In genomic region chr1:51323506-51323905, GRCm38 (mm10) we compare ENCODE assay signal across 24 mouse cellular contexts. TPM values are rescaled to one million over a fixed set of nuclear protein-coding genes. Genes with fewer than 3 reads are reported as not detected.
DNase-seq lines count a peak whose midpoint lies in the region; TF ChIP-seq lines count a peak whose summit lies in the region.
"Had no signal": no experiment of that assay in that cellular context is flagged by ENCODE, and none has a peak within 500 bp of the region (broad histone marks: within the 10 kb centered on the region; RNA-seq: fewer than 3 reads in every experiment).

No protein-coding gene starts in this region.

- TF ChIP-seq CTCF in layer of hippocampus, adult 2 months (conservative IDR thresholded peaks at IDR 0.05): no peak

- DNase-seq in layer of hippocampus, adult 2 months (ENCODE audit: low spot score in 2 of 2): peak in 1 of 2 experiments; percentile 15
- no peak for DNase-seq in layer of hippocampus, postnatal 36 days
- peak; percentile 24 for DNase-seq in right cerebral cortex, adult 18-20 months
- DNase-seq in right cerebral cortex, postnatal 4 days: no peak
- DNase-seq in brain, adult 2 months (ENCODE audit: low read depth, low spot score): peak; percentile 59
- peak; percentile 26 for DNase-seq in telencephalon, adult 2 months (ENCODE audit: low read depth, low spot score)
- DNase-seq: adrenal gland, adult 8-10 months; adrenal gland, postnatal 25 days; cerebellum, adult 18-20 months; cerebellum, adult 9-11 months; cerebellum, postnatal 25 days; forebrain, postnatal 0 days; gastrocnemius, adult 2 months; gastrocnemius, postnatal 14 days; heart, adult 18-20 months; heart, postnatal 10 days; heart, postnatal 4 days had no signal

- H3K4me3 ChIP-seq in layer of hippocampus, adult 2 months: no peak overlapping the region
- H3K4me3 ChIP-seq: embryonic facial prominence, embryonic 12.5 days; embryonic facial prominence, embryonic 15.5 days; gastrocnemius, adult 2 months; heart, embryonic 12.5 days; heart, embryonic 15.5 days had no signal

- H3K27ac ChIP-seq in layer of hippocampus, adult 2 months: peak overlapping the region; percentile 61
- H3K27ac ChIP-seq: embryonic facial prominence, embryonic 12.5 days; embryonic facial prominence, embryonic 15.5 days; gastrocnemius, adult 2 months; heart, embryonic 15.5 days; hindbrain, embryonic 14.5 days; hindbrain, postnatal 0 days had no signal

RNA-seq across cellular contexts. Expression of gene Cavin2, which starts 34.6 kb away (rescaled TPM):
- total RNA-seq in layer of hippocampus, adult 2 months (2021): 1 to 10 TPM; 6.8 to 7.7 TPM
- total RNA-seq in layer of hippocampus, postnatal 36 days (2021): 1 to 10 TPM; 6.3 to 7.6 TPM
- total RNA-seq: MEL had no signal

Comparison
In these comparisons a context has a peak if more than half of its experiments do, and no peak if none do; other contexts are left out.
1. DNase-seq: peak in right cerebral cortex, adult 18-20 months (single experiment), brain, adult 2 months (single experiment) and telencephalon, adult 2 months (single experiment); none in layer of hippocampus, postnatal 36 days (0 of 2) and right cerebral cortex, postnatal 4 days (single experiment).